Mouse (Mus musculus) stomach, postnatal 0 days (tissue): ENCODE measurements around the gene Fuk. TPM values are rescaled to one million over a fixed set of nuclear protein-coding genes. Genes with fewer than 3 reads are reported as not detected.
"Not testable (repeated sequence)": the region's sequence is repeated elsewhere in the genome, so short reads cannot be mapped to it uniquely, and the experiment has no call there.

Source experiments
- ATAC-seq: fragments of 200-750 bp; cut with Nextera tagmentation; 2 replicates; pipeline ENCODE4 v1.8.0; 2017; ENCODE audit not compliant: low FRiP score, low TSS enrichment
- DNase-seq: peaks from one replicate; pipeline ENCODE4 v3.0.0-alpha.2; 2016; ENCODE audit warnings: low spot score
- H3K27ac ChIP-seq: fragments of 300-500 bp; sonication (generic); replicated peaks from 2 replicates; pipeline ENCODE4 v1.5.1; 2014; ENCODE audit warnings: mild to moderate bottlenecking, control low read depth
- H3K27me3 ChIP-seq: fragments of 300-500 bp; sonication (generic); 2 replicates; pipeline ENCODE4 v1.6.1; 2014; ENCODE audit warnings: low read length; ENCODE audit not compliant: control insufficient read depth, insufficient read depth
- H3K36me3 ChIP-seq: fragments of 300-500 bp; sonication (generic); 2 replicates; pipeline ENCODE4 v1.6.1; 2014; ENCODE audit warnings: low read length, mixed read lengths; ENCODE audit not compliant: control insufficient read depth, insufficient read depth
- H3K4me1 ChIP-seq: fragments of 300-500 bp; sonication (generic); replicated peaks from 2 replicates; pipeline ENCODE4 v1.6.1; 2014; ENCODE audit warnings: antibody characterized with exemption; ENCODE audit not compliant: control insufficient read depth, insufficient read depth
- H3K4me2 ChIP-seq: fragments of 300-500 bp; sonication (generic); replicated peaks from 2 replicates; pipeline ENCODE4 v1.6.1; 2014; ENCODE audit warnings: low read depth, mild to moderate bottlenecking, control low read depth, moderate library complexity
- H3K4me3 ChIP-seq: fragments of 300-500 bp; sonication (generic); 2 replicates; pipeline ENCODE4 v1.5.1; 2014; ENCODE audit warnings: low read depth, low read length, control low read depth
- H3K9ac ChIP-seq: fragments of 300-500 bp; sonication (generic); 2 replicates; pipeline ENCODE4 v1.6.1; 2014; ENCODE audit warnings: mild to moderate bottlenecking, low read length, control low read depth, mixed read lengths
- H3K9me3 ChIP-seq: fragments of 300-500 bp; sonication (generic); 2 replicates; pipeline ENCODE4 v1.6.1; 2016; ENCODE audit warnings: low read length; ENCODE audit not compliant: control insufficient read depth
- CTCF ChIP-seq: IDR thresholded peaks from 2 replicates; pipeline ENCODE4 v1.5.1; 2016; ENCODE audit warnings: antibody characterized with exemption, low read depth, mild to moderate bottlenecking, moderate library complexity
- EP300 ChIP-seq: optimal IDR thresholded peaks from 2 replicates; pipeline ENCODE3; 2016; ENCODE audit warnings: antibody characterized with exemption
- WGBS: fragments of 180-500 bp; shearing (Covaris S2); extraction: QIAGEN DNeasy Blood & Tissue Kit; methylation state at CpG from one replicate; pipeline ENCODE4 v1.1.7; 2014; 5-methylcytosine and 5-hydroxymethylcytosine counted together
- polyA plus RNA-seq: library from polyadenylated mRNA; unstranded; fragments of >200 nt; fragmentation: Nextera tagmentation; extraction: Ambion mirVana; gene quantifications from 2 replicates; pipeline ENCODE4 v1.2.1, GENCODE M21; 2015

Gene Fuk
- polyA plus RNA-seq, 1 experiment from 2014 or later, result 6.0 TPM

- H3K27me3 ChIP-seq, result no peaks in the 10 kb centered on the region
- no peak overlapping the region for H3K9ac ChIP-seq
- H3K27ac ChIP-seq, result no peak overlapping the region
- no peaks in the 10 kb centered on the region for H3K9me3 ChIP-seq
- H3K36me3 ChIP-seq, result no peaks in the 10 kb centered on the region
- TF ChIP-seq CTCF, result no peak
- TF ChIP-seq EP300, result no peak
- 71% methylated on average over 11 of the region's 11 CpGs for WGBS
- no peak overlapping the region for H3K4me2 ChIP-seq
- no peak overlapping the region for H3K4me3 ChIP-seq
- ATAC-seq (no peak), DNase-seq (no peak)
- peaks cover 3% of the 10 kb centered on the region; the same call in 1 of the 2 replicates for H3K4me1 ChIP-seq
Observed at GRCm38 (mm10) chr8:110918027-110918426, 15.7 kb upstream of the Fuk start.

- peak; percentile 47 for DNase-seq
- no peak; the same call in 1 of the 2 replicates for ATAC-seq
- H3K4me3 ChIP-seq, result no peak overlapping the region
- no peaks in the 10 kb centered on the region for H3K9me3 ChIP-seq
- H3K27ac ChIP-seq, result no peak overlapping the region
- WGBS, result 32% methylated on average over 2 of the region's 2 CpGs
- no peak overlapping the region for H3K4me2 ChIP-seq
- H3K9ac ChIP-seq, result no peak overlapping the region
- no peaks in the 10 kb centered on the region for H3K27me3 ChIP-seq
- peaks cover 3% of the 10 kb centered on the region; the same call in 1 of the 2 replicates for H3K4me1 ChIP-seq
- TF ChIP-seq EP300, result no peak
- TF ChIP-seq CTCF, result no peak
- no peaks in the 10 kb centered on the region for H3K36me3 ChIP-seq
Observed at GRCm38 (mm10) chr8:110917415-110917814, 15.1 kb upstream of the Fuk start.

GRCm38 (mm10) chr8:110911576-110912570, 9.6 kb upstream of the Fuk start:
- WGBS, result 67% methylated on average over 15 of the region's 15 CpGs
- DNase-seq, result no peak
- no peak overlapping the region for H3K4me2 ChIP-seq
- no peak for ATAC-seq
- no peaks in the 10 kb centered on the region for H3K4me1 ChIP-seq
- H3K27me3 ChIP-seq, result no peaks in the 10 kb centered on the region
- H3K36me3 ChIP-seq, result no peaks in the 10 kb centered on the region
- H3K27ac ChIP-seq, result no peak overlapping the region
- no peak for TF ChIP-seq CTCF
- TF ChIP-seq EP300, result no peak
- H3K9ac ChIP-seq, result no peak overlapping the region
- H3K9me3 ChIP-seq, result no peaks in the 10 kb centered on the region
- H3K4me3 ChIP-seq, result no peak overlapping the region

GRCm38 (mm10) chr8:110909850-110910249, 7.6 kb upstream of the Fuk start:
- DNase-seq, H3K4me2 ChIP-seq, ATAC-seq, H3K9me3 ChIP-seq, H3K27me3 ChIP-seq, H3K27ac ChIP-seq, H3K36me3 ChIP-seq, H3K4me1 ChIP-seq, H3K9ac ChIP-seq, H3K4me3 ChIP-seq: not testable (repeated sequence)
- 0 out of 2 replicates have a peak, but pooled peaks have one; percentile 9 for TF ChIP-seq CTCF

GRCm38 (mm10) chr8:110906682-110907081, 4.4 kb upstream of the Fuk start:
- TF ChIP-seq EP300 (no peak), CTCF (no peak)
- H3K9me3 ChIP-seq, result no peaks in the 10 kb centered on the region
- H3K4me3 ChIP-seq, result no peak overlapping the region
- no peak overlapping the region for H3K27ac ChIP-seq
- no peaks in the 10 kb centered on the region for H3K4me1 ChIP-seq
- no peak overlapping the region for H3K4me2 ChIP-seq
- no peak for ATAC-seq
- WGBS, result 97% methylated on average over 1 of the region's 1 CpGs
- no peak overlapping the region for H3K9ac ChIP-seq
- H3K36me3 ChIP-seq, result no peaks in the 10 kb centered on the region
- H3K27me3 ChIP-seq, result no peaks in the 10 kb centered on the region
- no peak for DNase-seq

GRCm38 (mm10) chr8:110905404-110905803, 3.1 kb upstream of the Fuk start:
- H3K4me3 ChIP-seq, result no peak overlapping the region
- 86% methylated on average over 6 of the region's 6 CpGs for WGBS
- no peaks in the 10 kb centered on the region for H3K27me3 ChIP-seq
- no peak for ATAC-seq
- DNase-seq, result no peak
- H3K9ac ChIP-seq, result no peak overlapping the region
- no peaks in the 10 kb centered on the region for H3K36me3 ChIP-seq
- no peaks in the 10 kb centered on the region for H3K4me1 ChIP-seq
- H3K4me2 ChIP-seq, result no peak overlapping the region
- TF ChIP-seq CTCF, result no peak
- no peak for TF ChIP-seq EP300
- no peaks in the 10 kb centered on the region for H3K9me3 ChIP-seq
- no peak overlapping the region for H3K27ac ChIP-seq
